Mouse (Mus musculus) limb, embryonic 10.5 days (tissue): Measurements from ENCODE around the gene Atp13a5. TPM values are rescaled to one million over a fixed set of nuclear protein-coding genes. Genes with fewer than 3 reads are reported as not detected.

Experiments
- DNase-seq: peaks from one replicate; pipeline ENCODE4 v3.0.0-alpha.2; 2017; ENCODE audit warnings: low spot score
- H3K27ac ChIP-seq: fragments of 300-500 bp; sonication (generic); 2 replicates; pipeline ENCODE4 v1.5.1; 2016; ENCODE audit warnings: mild to moderate bottlenecking
- H3K27me3 ChIP-seq: fragments of 300-500 bp; sonication (generic); 2 replicates; pipeline ENCODE4 v1.6.1; 2016; ENCODE audit warnings: low read depth, mild to moderate bottlenecking; ENCODE audit not compliant: poor library complexity, severe bottlenecking
- H3K36me3 ChIP-seq: fragments of 300-500 bp; sonication (generic); 2 replicates; pipeline ENCODE4 v1.6.1; 2016; ENCODE audit warnings: mild to moderate bottlenecking, moderate library complexity
- H3K4me1 ChIP-seq: fragments of 300-500 bp; sonication (generic); 2 replicates; pipeline ENCODE4 v1.6.1; 2016
- H3K4me3 ChIP-seq: fragments of 300-500 bp; sonication (generic); 2 replicates; pipeline ENCODE4 v1.5.1; 2016; ENCODE audit warnings: mild to moderate bottlenecking, moderate library complexity
- H3K9me3 ChIP-seq: fragments of 300-500 bp; sonication (generic); replicated peaks from 2 replicates; pipeline ENCODE4 v1.6.1; 2016; ENCODE audit warnings: mild to moderate bottlenecking
- WGBS: fragments of 180-500 bp; shearing (Covaris S2); methylation state at CpG from one replicate; pipeline ENCODE4 v1.1.7; 2016; 5-methylcytosine and 5-hydroxymethylcytosine counted together
- polyA plus RNA-seq: library from polyadenylated mRNA; unstranded; fragments of >200 nt; fragmentation: Nextera tagmentation; extraction: Ambion mirVana; gene quantifications from 2 replicates; pipeline ENCODE4 v1.2.1, GENCODE M21; 2016

Gene Atp13a5
- polyA plus RNA-seq, 1 experiment from 2014 or later: 0.03 TPM

DNA sequence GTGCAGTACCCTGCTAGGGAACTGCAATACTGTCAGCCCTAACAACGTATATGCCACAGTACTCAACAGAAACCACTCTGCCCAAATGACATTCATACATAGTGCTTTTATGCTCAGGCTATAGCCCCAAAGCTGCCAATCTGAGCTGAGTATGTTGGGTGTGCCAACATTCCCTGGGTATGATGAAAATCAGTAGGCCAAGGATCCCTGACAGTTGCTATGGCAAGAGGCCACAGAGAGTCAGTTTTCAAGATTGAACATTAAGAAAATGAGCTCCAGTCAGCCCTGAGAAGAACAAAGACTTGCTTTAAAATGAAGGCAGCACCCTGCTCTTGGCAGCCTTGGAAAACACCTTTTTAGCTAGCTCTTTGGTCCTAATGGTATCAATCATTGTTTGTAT is 183.4 kb downstream of the Atp13a5 start:
- H3K36me3 ChIP-seq: no peaks in the 10 kb centered on the region
- 85% methylated on average over 1 of the region's 1 CpGs for WGBS
- peaks cover 14% of the 10 kb centered on the region for H3K4me1 ChIP-seq
- H3K9me3 ChIP-seq: no peaks in the 10 kb centered on the region
- no peak overlapping the region for H3K4me3 ChIP-seq
- H3K27ac ChIP-seq: no peak overlapping the region
- H3K27me3 ChIP-seq: peaks cover 4% of the 10 kb centered on the region
- DNase-seq: no peak

DNA sequence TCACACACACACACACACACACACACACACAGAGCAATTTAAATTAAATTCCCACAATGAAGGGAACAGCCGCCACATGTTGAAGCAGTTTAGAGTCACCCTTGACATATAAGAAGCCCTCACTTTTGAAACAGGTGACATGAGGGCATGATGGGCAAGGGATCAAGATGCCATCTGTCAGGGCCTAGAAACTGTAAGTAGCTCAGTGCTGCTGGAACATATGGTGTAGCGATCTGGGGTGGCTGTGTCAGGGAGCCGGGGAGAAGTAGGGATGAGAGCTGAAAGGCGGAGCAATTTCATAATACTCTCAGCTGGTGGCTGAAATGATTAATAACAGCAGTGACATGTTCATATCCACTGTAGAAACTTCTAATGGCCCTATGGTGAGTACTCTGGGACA is 184.6 kb downstream of the Atp13a5 start:
- H3K4me1 ChIP-seq: peaks cover 12% of the 10 kb centered on the region
- no peaks in the 10 kb centered on the region for H3K36me3 ChIP-seq
- no peak for DNase-seq
- H3K27me3 ChIP-seq: peaks cover 4% of the 10 kb centered on the region
- no peak overlapping the region for H3K4me3 ChIP-seq
- 86% methylated on average over 4 of the region's 4 CpGs for WGBS
- H3K27ac ChIP-seq: no peak overlapping the region
- no peaks in the 10 kb centered on the region for H3K9me3 ChIP-seq

DNA sequence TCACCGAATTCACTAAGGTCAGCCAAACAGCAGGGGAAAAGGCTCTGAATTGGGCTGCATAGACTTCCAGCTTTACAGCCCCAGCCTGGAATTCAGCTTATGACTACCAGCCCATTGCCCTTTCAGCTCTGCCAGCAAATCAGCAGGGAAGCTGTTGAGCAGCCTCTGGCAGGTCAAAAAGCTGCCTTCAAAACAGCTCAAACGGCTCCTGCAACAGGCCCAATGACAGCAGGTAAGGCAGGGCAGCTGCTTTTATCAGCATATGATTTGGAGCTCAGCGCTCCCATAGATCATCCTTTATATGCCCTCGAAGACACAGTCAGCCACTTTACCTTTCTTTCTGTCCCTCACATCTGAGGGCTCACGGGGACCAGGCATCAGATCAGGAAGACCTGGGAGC is 185.6 kb downstream of the Atp13a5 start:
- Histone ChIP-seq H3K4me1 (peaks cover 5% of the 10 kb centered on the region; the same call in 1 of the 2 replicates), H3K9me3 (no peaks in the 10 kb centered on the region), H3K27ac (no peak overlapping the region), H3K36me3 (no peaks in the 10 kb centered on the region), H3K27me3 (peaks cover 3% of the 10 kb centered on the region), H3K4me3 (no peak overlapping the region)
- DNase-seq: no peak
- 43% methylated on average over 5 of the region's 5 CpGs for WGBS

Other genes with a start within 250 kb of the Atp13a5 start
- gene Hrasls, start 169.0 kb downstream of the Atp13a5 start, polyA plus RNA-seq: 0.33 and 1.1 TPM in 2 replicates
- not detected in 2 replicates for gene Atp13a4, start 166.1 kb upstream of the Atp13a5 start, polyA plus RNA-seq
- 40.4 and 41.6 TPM in 2 replicates for gene Opa1, start 200.6 kb upstream of the Atp13a5 start, polyA plus RNA-seq